Mouse (Mus musculus) megakaryocyte, embryonic 14.5 days (primary cell): ENCODE data around the gene Mrps11.

Experiments
- FLI1 ChIP-seq: IDR thresholded peaks from 2 replicates; pipeline ENCODE4 v1.6.1; 2012; ENCODE audit warnings: low read length, inconsistent platforms, mixed read lengths
- GATA1 ChIP-seq: IDR thresholded peaks from 3 replicates; pipeline ENCODE4 v1.6.1; 2012; ENCODE audit warnings: mixed read lengths, low read length, inconsistent platforms, borderline replicate concordance

DNA sequence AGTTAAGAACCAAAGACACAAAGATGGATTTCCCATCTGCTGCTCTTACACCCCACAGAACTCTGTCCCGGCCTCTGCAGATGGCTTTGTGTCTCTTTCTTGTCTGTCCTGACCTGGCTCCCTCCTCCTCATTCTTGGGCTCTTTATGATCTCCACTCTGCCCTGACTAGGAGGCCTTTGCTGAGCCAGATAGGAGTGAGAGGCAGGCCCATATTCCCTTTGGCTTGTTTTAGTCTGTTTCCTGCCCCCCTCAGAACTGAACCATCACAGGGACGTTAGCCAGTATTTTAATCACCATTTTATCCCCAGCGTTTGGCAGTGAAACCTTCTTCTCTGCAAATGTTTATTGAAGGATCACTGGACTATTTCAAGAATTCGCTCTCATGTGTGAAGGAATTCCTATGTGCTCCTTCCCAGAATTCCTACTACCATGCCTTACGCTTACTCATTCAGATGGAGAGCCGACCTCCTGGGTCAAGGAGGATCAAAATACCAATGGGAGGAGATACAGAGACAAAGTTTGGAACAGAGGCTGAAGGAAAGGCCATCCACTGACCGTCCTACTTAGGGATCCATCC is 13.8 kb upstream of the Mrps11 start:
- TF ChIP-seq GATA1 (no peak), FLI1 (no peak)
